In the genomic region with DNA sequence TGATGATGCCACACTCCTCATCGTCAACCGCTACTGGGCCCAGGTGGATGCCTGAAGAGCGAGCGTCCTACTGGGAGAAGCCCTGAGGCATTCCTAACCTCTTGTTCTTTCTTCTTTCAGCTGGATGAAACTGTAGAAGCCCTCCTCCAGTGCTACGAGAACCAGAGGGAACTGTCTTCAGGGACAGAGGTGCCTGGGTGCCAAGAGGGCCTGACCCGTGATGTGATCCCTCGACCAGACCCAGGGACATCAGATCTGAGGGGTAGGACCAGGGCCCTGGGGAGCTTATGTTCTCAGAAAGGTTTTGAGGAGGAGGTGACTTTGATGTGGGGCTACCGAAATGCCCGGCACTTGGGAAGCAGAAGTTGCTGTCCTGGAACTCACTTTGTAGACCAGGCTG, we compare ENCODE assay signal across 7 mouse cellular contexts. TPM values are rescaled to one million over a fixed set of nuclear protein-coding genes. Genes with fewer than 3 reads are reported as not detected.
DNase-seq lines count a peak whose midpoint lies in the region; ATAC-seq and TF ChIP-seq lines count a peak whose summit lies in the region.

No protein-coding gene starts in this region.

- H3K27ac ChIP-seq in lung, embryonic 16.5 days (ENCODE audit: low read length): no peak overlapping the region
- no peak overlapping the region for H3K27ac ChIP-seq in forebrain, embryonic 12.5 days
- H3K27ac ChIP-seq in limb, embryonic 13.5 days: no peak overlapping the region
- H3K27ac ChIP-seq in stomach, embryonic 14.5 days (ENCODE audit: low read length): no peak overlapping the region

- no peak for DNase-seq in lung, adult 2 months
- DNase-seq in frontal cortex, postnatal 14 days (ENCODE audit: low spot score in 2 of 2): no peak
- no peak for DNase-seq in retina, postnatal 1 day

- WGBS in lung, embryonic 16.5 days: 89% methylated on average over 9 of the region's 9 CpGs
- 94% methylated on average over 9 of the region's 9 CpGs for WGBS in lung, adult 2 months
- 93% methylated on average over 9 of the region's 9 CpGs for WGBS in forebrain, embryonic 12.5 days
- 89% methylated on average over 9 of the region's 9 CpGs for WGBS in limb, embryonic 13.5 days
- 90% methylated on average over 9 of the region's 9 CpGs for WGBS in stomach, embryonic 14.5 days

- no peak for TF ChIP-seq CTCF in lung, adult 2 months (IDR thresholded peaks at IDR 0.05; ENCODE audit: insufficient read depth, low read length)

- peaks cover 16% of the 10 kb centered on the region for H3K4me1 ChIP-seq in lung, embryonic 16.5 days (replicated peaks; ENCODE audit: control insufficient read depth, insufficient read depth, low read length)
- peaks cover 5% of the 10 kb centered on the region for H3K4me1 ChIP-seq in lung, adult 2 months (ENCODE audit: control insufficient read depth, insufficient read depth, low read length)
- peaks cover 18% of the 10 kb centered on the region for H3K4me1 ChIP-seq in forebrain, embryonic 12.5 days
- peaks cover 18% of the 10 kb centered on the region for H3K4me1 ChIP-seq in limb, embryonic 13.5 days
- H3K4me1 ChIP-seq in stomach, embryonic 14.5 days (ENCODE audit: control insufficient read depth, insufficient read depth, low read length): peaks cover 11% of the 10 kb centered on the region; the same call in 1 of the 2 replicates

- H3K4me2 ChIP-seq in lung, embryonic 16.5 days (ENCODE audit: low read depth, low read length): peak overlapping the region; percentile 82
- peak overlapping the region; percentile 89 for H3K4me2 ChIP-seq in forebrain, embryonic 12.5 days
- peak overlapping the region; percentile 92 for H3K4me2 ChIP-seq in limb, embryonic 13.5 days (replicated peaks)
- H3K4me2 ChIP-seq in stomach, embryonic 14.5 days (replicated peaks; ENCODE audit: low read depth, low read length): peak overlapping the region; percentile 76

- H3K4me3 ChIP-seq in lung, embryonic 16.5 days (ENCODE audit: low read length): peak overlapping the region; percentile 93
- no peak overlapping the region for H3K4me3 ChIP-seq in lung, adult 2 months (replicated peaks; ENCODE audit: extremely low read depth, low read depth, low read length)
- peak overlapping the region; percentile 90 for H3K4me3 ChIP-seq in forebrain, embryonic 12.5 days (replicated peaks)
- peak overlapping the region; percentile 90 for H3K4me3 ChIP-seq in limb, embryonic 13.5 days
- peak overlapping the region; percentile 82 for H3K4me3 ChIP-seq in stomach, embryonic 14.5 days (ENCODE audit: low read depth, low read length)

- H3K36me3 ChIP-seq in lung, embryonic 16.5 days (ENCODE audit: control insufficient read depth, insufficient read depth, low read length): peaks cover 38% of the 10 kb centered on the region
- H3K36me3 ChIP-seq in forebrain, embryonic 12.5 days (replicated peaks): peaks cover 55% of the 10 kb centered on the region
- peaks cover 56% of the 10 kb centered on the region for H3K36me3 ChIP-seq in limb, embryonic 13.5 days
- H3K36me3 ChIP-seq in stomach, embryonic 14.5 days (ENCODE audit: control insufficient read depth, insufficient read depth, low read length): peaks cover 52% of the 10 kb centered on the region

- H3K27me3 ChIP-seq in lung, embryonic 16.5 days (ENCODE audit: control insufficient read depth, insufficient read depth, low read depth, low read length): no peaks in the 10 kb centered on the region
- H3K27me3 ChIP-seq in forebrain, embryonic 12.5 days: no peaks in the 10 kb centered on the region
- no peaks in the 10 kb centered on the region for H3K27me3 ChIP-seq in limb, embryonic 13.5 days
- H3K27me3 ChIP-seq in stomach, embryonic 14.5 days (ENCODE audit: control insufficient read depth, insufficient read depth, low read length): no peaks in the 10 kb centered on the region

- TF ChIP-seq POLR2A in lung, adult 2 months (IDR thresholded peaks at IDR 0.05; ENCODE audit: borderline replicate concordance, extremely low read depth, low read depth, low read length): no peak

- H3K9ac ChIP-seq in lung, embryonic 16.5 days (ENCODE audit: low read length): peak overlapping the region; percentile 95
- H3K9ac ChIP-seq in forebrain, embryonic 12.5 days: 0 out of 2 replicates have a peak overlapping the region, but pooled peaks have one; percentile 76
- peak overlapping the region; percentile 86; the same call in 1 of the 2 replicates for H3K9ac ChIP-seq in limb, embryonic 13.5 days
- H3K9ac ChIP-seq in stomach, embryonic 14.5 days (replicated peaks; ENCODE audit: low read depth, low read length): 0 out of 2 replicates have a peak overlapping the region, but pooled peaks have one; percentile 47

- no peaks in the 10 kb centered on the region for H3K9me3 ChIP-seq in lung, embryonic 16.5 days (ENCODE audit: control insufficient read depth, low read length)
- no peaks in the 10 kb centered on the region for H3K9me3 ChIP-seq in forebrain, embryonic 12.5 days
- no peaks in the 10 kb centered on the region for H3K9me3 ChIP-seq in limb, embryonic 13.5 days
- no peaks in the 10 kb centered on the region for H3K9me3 ChIP-seq in stomach, embryonic 14.5 days (ENCODE audit: control insufficient read depth, low read depth, low read length)

- ATAC-seq in lung, embryonic 16.5 days (ENCODE audit: low read depth): no peak
- ATAC-seq in forebrain, embryonic 12.5 days (ENCODE audit: low FRiP score): no peak
- ATAC-seq in limb, embryonic 13.5 days (ENCODE audit: low FRiP score, low read depth): no peak
- no peak for ATAC-seq in stomach, embryonic 14.5 days (ENCODE audit: insufficient number of reproducible peaks, insufficient read depth, low FRiP score, low read depth)

RNA-seq across cellular contexts. Expression of gene Rnf40, which starts 1.1 kb away (rescaled TPM):
- 47.6 and 51.1 TPM in 2 replicates for polyA plus RNA-seq in lung, embryonic 16.5 days (2015; fragmentation: Nextera tagmentation; extraction: Ambion mirVana)
- 26.1 and 32.8 TPM in 2 replicates for polyA plus RNA-seq in lung, adult 2 months (2012; rRNA removed)
- polyA plus RNA-seq in forebrain, embryonic 12.5 days (2016; fragmentation: Nextera tagmentation; extraction: Ambion mirVana): 67.7 and 74.1 TPM in 2 replicates
- 51.6 and 54.9 TPM in 2 replicates for polyA plus RNA-seq in limb, embryonic 13.5 days (2015; fragmentation: Nextera tagmentation; extraction: Ambion mirVana)
- polyA plus RNA-seq in stomach, embryonic 14.5 days (2014; fragmentation: Nextera tagmentation; extraction: Ambion mirVana): 37.0 and 39.9 TPM in 2 replicates

RNA-seq across cellular contexts. Expression of gene Ccdc189, which starts 1.2 kb away (rescaled TPM):
- polyA plus RNA-seq in lung, embryonic 16.5 days (2015; fragmentation: Nextera tagmentation; extraction: Ambion mirVana): 23.6 and 23.7 TPM in 2 replicates
- polyA plus RNA-seq in lung, adult 2 months (2012; rRNA removed): 14.0 and 16.5 TPM in 2 replicates
- 12.7 and 16.3 TPM in 2 replicates for polyA plus RNA-seq in forebrain, embryonic 12.5 days (2016; fragmentation: Nextera tagmentation; extraction: Ambion mirVana)
- polyA plus RNA-seq in limb, embryonic 13.5 days (2015; fragmentation: Nextera tagmentation; extraction: Ambion mirVana): 9.2 and 9.6 TPM in 2 replicates
- 7.8 and 8.2 TPM in 2 replicates for polyA plus RNA-seq in stomach, embryonic 14.5 days (2014; fragmentation: Nextera tagmentation; extraction: Ambion mirVana)

RNA-seq across cellular contexts. Expression of gene Phkg2, which starts 16.5 kb away (rescaled TPM):
- polyA plus RNA-seq in lung, embryonic 16.5 days (2015; fragmentation: Nextera tagmentation; extraction: Ambion mirVana): 36.9 and 40.0 TPM in 2 replicates
- 54.9 and 70.9 TPM in 2 replicates for polyA plus RNA-seq in lung, adult 2 months (2012; rRNA removed)
- polyA plus RNA-seq in forebrain, embryonic 12.5 days (2016; fragmentation: Nextera tagmentation; extraction: Ambion mirVana): 56.6 and 60.7 TPM in 2 replicates
- polyA plus RNA-seq in limb, embryonic 13.5 days (2015; fragmentation: Nextera tagmentation; extraction: Ambion mirVana): 39.0 and 42.2 TPM in 2 replicates
- polyA plus RNA-seq in stomach, embryonic 14.5 days (2014; fragmentation: Nextera tagmentation; extraction: Ambion mirVana): 46.4 and 47.4 TPM in 2 replicates

RNA-seq across cellular contexts. Expression of gene Zfp629, which starts 26.0 kb away (rescaled TPM):
- 12.5 and 12.6 TPM in 2 replicates for polyA plus RNA-seq in lung, embryonic 16.5 days (2015; fragmentation: Nextera tagmentation; extraction: Ambion mirVana)
- 13.9 and 15.4 TPM in 2 replicates for polyA plus RNA-seq in lung, adult 2 months (2012; rRNA removed)
- polyA plus RNA-seq in forebrain, embryonic 12.5 days (2016; fragmentation: Nextera tagmentation; extraction: Ambion mirVana): 31.7 and 34.6 TPM in 2 replicates
- polyA plus RNA-seq in limb, embryonic 13.5 days (2015; fragmentation: Nextera tagmentation; extraction: Ambion mirVana): 16.2 and 19.2 TPM in 2 replicates
- polyA plus RNA-seq in stomach, embryonic 14.5 days (2014; fragmentation: Nextera tagmentation; extraction: Ambion mirVana): 16.0 and 17.2 TPM in 2 replicates

RNA-seq across cellular contexts. Expression of gene Tmem265, which starts 28.4 kb away (rescaled TPM):
- 8.4 and 8.7 TPM in 2 replicates for polyA plus RNA-seq in lung, embryonic 16.5 days (2015; fragmentation: Nextera tagmentation; extraction: Ambion mirVana)
- polyA plus RNA-seq in lung, adult 2 months (2012; rRNA removed): 1.7 and 4.2 TPM in 2 replicates
- polyA plus RNA-seq in forebrain, embryonic 12.5 days (2016; fragmentation: Nextera tagmentation; extraction: Ambion mirVana): 4.2 and 4.7 TPM in 2 replicates
- polyA plus RNA-seq in limb, embryonic 13.5 days (2015; fragmentation: Nextera tagmentation; extraction: Ambion mirVana): 6.4 and 8.8 TPM in 2 replicates
- polyA plus RNA-seq in stomach, embryonic 14.5 days (2014; fragmentation: Nextera tagmentation; extraction: Ambion mirVana): 7.2 and 11.3 TPM in 2 replicates
